Mouse (Mus musculus) heart, postnatal 0 days (tissue): ENCODE data around the gene Ankrd49.

Source experiments
- CTCF ChIP-seq: IDR thresholded peaks from 2 replicates; pipeline ENCODE4 v1.5.1; 2016; ENCODE audit warnings: antibody characterized with exemption, control low read depth, low read depth
- EP300 ChIP-seq: IDR thresholded peaks from 2 replicates; pipeline ENCODE4 v1.6.1; 2016; ENCODE audit warnings: antibody characterized with exemption, low read depth

DNA sequence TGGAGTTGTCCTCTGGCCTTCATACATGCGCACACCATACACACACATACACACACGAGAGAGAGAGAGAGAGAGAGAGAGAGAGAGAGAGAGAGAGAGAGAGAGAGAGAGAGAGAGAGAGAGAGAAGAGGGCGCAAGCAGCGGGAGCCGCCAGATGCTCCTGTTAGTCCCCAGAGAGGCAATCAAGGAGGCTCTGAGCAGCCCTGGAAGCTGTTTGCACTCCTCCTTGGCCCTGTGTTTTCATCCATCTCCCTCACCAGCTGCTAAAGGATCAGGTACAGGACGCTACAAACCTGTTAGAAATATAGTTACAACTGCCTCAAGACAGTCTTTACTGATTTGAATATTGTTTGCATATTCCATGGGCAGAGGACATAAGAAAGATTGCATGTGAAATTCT lies 14.8 kb downstream of the Ankrd49 start:
- TF ChIP-seq EP300, result no peak
- TF ChIP-seq CTCF, result no peak
